Mouse (Mus musculus) neural tube, postnatal 0 days (tissue): ENCODE results near the gene Toe1. TPM values are rescaled to one million over a fixed set of nuclear protein-coding genes. Genes with fewer than 3 reads are reported as not detected.

Experiments
- polyA plus RNA-seq: library from polyadenylated mRNA; unstranded; fragments of >200 nt; fragmentation: Nextera tagmentation; extraction: Ambion mirVana; gene quantifications from 2 replicates; pipeline ENCODE4 v1.2.1, GENCODE M21; 2015

The Toe1 gene
- polyA plus RNA-seq: 23.4 and 25.2 TPM in 2 replicates

DNA sequence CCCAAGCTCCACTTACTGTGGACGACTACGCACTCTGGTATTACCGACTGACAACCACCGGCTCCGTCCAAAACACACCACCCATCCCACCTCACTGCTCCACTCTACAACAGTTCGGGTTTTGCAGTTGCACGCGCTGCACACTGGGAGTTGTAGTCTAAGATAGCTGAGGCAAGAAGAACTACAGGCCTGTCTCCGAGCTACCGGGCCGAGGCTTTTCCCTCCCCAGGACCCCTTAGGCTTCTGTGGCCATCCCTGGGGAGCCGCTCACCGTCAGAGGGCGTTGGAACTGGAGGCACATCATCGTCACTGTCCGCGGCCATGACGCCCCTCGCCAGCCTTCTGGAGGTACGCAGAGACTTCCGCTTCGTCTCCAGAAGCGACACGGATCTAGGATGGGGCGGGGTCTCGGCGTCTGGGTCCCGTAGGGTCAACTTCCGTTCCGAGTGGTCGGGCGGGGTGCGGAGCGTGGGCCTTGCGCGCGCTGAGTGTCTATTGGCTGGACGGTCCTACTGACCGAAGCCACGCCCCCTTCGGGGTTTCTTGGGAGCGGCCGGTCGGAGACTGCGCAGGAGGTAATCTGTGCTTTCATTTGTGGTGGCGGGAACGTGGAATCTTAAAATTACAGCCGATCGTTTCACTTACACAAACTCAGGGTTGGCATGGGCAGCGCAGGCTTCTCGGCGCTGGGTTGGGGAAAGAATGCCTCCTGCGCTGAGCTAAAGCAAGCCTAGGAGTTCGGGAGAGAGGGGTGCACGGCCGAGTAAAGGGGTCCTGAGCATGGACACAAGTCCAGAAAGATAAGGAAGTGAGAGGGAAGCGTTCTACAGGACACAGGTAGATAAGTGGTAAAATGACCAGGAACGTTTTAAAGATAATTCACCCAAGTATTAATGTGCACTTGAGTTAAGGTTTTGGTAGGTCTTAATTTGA, at the start of gene Toe1, which contains the start of gene Mutyh:
Toe1 (minus strand) TSS at position 444 of the 933 bp plus-strand sequence.
Mutyh (plus strand) TSS at position 527 of the 933 bp plus-strand sequence.

GRCm38 (mm10) chr4:116821694-116822016, 14.2 kb upstream of the Toe1 start, which contains the start of gene Hpdl:
Hpdl (minus strand) TSS chr4:116821707.

Other genes starting within 250 kb of the Toe1 start
- 11.7 and 12.6 TPM in 2 replicates for gene Gpbp1l1, start 250.0 kb downstream of the Toe1 start, polyA plus RNA-seq
- 4.8 and 5.4 TPM in 2 replicates for gene Ccdc17, start 211.0 kb downstream of the Toe1 start, polyA plus RNA-seq
- 55.0 and 59.1 TPM in 2 replicates for gene Nasp, start 179.7 kb downstream of the Toe1 start, polyA plus RNA-seq
- 699 and 752 TPM in 2 replicates for gene Akr1a1, start 156.0 kb downstream of the Toe1 start, polyA plus RNA-seq
- 509 and 614 TPM in 2 replicates for gene Prdx1, start 122.1 kb downstream of the Toe1 start, polyA plus RNA-seq
- gene Mmachc, start 99.2 kb downstream of the Toe1 start, polyA plus RNA-seq: 14.8 and 19.0 TPM in 2 replicates
- 5.8 and 6.5 TPM in 2 replicates for gene Ccdc163, start 99.1 kb downstream of the Toe1 start, polyA plus RNA-seq
- 2.5 and 2.8 TPM in 2 replicates for gene Tesk2, start 86.7 kb downstream of the Toe1 start, polyA plus RNA-seq
- gene Mutyh, start 83 bp upstream of the Toe1 start, polyA plus RNA-seq: 4.1 and 4.7 TPM in 2 replicates
- gene Hpdl, start 14.1 kb upstream of the Toe1 start, polyA plus RNA-seq: 2.3 and 2.7 TPM in 2 replicates
- 2.8 and 3.0 TPM in 2 replicates for gene Zswim5, start 69.7 kb upstream of the Toe1 start, polyA plus RNA-seq
- 57.6 and 61.8 TPM in 2 replicates for gene Urod, start 186.8 kb upstream of the Toe1 start, polyA plus RNA-seq
- gene Hectd3, start 187.7 kb upstream of the Toe1 start, polyA plus RNA-seq: 21.6 and 21.8 TPM in 2 replicates
- gene Eif2b3, start 211.8 kb upstream of the Toe1 start, polyA plus RNA-seq: 53.6 and 55.6 TPM in 2 replicates